Mouse (Mus musculus) brain, adult 2 months (tissue): ENCODE measurements around the gene Pakap.

Experiments used
- DNase-seq: peaks from one replicate; pipeline ENCODE4 v3.0.0; 2011; ENCODE audit warnings: low read depth, low spot score

The Pakap gene

DNA sequence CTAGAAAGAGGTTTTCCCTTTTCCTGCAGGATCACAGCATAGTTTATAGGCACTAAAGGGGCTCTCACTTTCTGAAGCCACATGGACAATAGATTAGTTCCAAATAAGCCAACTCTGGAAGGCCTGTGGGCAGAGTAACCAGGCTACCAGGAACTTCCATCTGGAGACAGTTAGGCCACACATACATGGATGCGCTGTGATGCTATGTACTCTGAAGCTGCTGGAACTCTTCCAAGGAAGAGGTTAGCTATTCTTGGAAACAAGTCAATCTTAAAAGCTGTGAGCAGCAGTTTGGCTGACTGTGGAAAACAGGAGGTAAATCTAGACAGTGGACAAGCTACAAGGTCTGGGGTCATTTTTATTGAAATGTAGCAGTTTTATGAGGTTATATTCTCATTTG is 196.4 kb downstream of the Pakap start:
- peak; percentile 69 for DNase-seq

DNA sequence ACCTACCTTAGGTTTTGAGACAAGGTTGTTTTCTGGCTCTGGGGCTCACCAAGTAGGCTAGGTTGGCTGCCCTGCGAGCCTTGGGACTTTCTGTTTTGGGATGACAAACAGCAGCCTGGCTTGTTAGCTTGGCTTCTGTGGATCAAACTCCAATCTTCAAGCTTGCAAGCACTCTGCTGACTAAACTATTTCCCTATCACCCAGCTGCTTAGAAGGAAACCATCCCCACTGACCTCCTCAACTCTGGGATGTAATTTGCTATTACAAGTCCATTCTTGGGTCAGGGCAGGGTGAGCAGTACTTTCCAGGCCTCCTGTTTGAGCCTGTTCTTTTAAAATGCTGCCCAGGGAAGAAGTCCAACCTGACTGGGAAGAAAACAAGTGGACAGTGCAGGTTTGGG is 196.9 kb downstream of the Pakap start:
- no peak for DNase-seq

DNA sequence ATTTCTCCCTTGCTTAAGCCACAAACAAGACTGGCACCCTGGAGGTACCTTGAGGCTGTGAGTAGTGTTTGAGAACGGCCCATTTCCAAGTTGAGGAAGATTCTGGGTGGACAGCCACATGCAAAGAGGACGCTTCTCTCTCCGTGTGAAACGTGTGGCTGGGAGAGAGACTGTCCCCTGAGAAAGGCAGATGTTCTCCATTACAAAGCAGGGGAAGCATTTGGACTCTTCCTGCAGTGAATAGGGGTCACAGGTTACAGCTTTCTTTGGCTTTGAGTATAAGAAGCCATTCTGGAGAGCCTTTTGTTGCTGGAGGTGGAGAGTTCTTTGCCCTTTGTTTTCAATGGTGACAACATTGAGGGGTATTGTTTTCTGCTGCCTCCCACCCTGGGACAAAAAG is 197.8 kb downstream of the Pakap start:
- peak; percentile 7 for DNase-seq

DNA sequence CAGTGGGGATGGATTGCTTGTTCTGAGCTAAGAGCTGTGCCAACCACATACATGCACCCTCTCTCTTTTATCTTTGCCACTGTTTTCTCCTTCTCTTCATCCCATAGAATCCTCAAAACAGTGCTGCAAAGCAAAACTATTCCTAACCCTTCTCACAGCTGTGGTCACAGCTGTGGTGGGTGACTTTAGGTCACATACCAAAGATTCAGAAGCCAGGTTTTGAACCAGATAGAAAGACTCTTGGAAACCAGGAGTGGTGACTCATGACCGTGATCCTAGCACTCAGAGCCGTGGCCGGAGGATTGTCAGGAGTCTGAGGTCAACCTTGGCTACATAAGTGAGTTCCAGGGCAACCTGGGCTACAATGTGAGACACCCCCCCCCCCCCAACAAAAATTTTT is 201.0 kb downstream of the Pakap start:
- DNase-seq: no peak

DNA sequence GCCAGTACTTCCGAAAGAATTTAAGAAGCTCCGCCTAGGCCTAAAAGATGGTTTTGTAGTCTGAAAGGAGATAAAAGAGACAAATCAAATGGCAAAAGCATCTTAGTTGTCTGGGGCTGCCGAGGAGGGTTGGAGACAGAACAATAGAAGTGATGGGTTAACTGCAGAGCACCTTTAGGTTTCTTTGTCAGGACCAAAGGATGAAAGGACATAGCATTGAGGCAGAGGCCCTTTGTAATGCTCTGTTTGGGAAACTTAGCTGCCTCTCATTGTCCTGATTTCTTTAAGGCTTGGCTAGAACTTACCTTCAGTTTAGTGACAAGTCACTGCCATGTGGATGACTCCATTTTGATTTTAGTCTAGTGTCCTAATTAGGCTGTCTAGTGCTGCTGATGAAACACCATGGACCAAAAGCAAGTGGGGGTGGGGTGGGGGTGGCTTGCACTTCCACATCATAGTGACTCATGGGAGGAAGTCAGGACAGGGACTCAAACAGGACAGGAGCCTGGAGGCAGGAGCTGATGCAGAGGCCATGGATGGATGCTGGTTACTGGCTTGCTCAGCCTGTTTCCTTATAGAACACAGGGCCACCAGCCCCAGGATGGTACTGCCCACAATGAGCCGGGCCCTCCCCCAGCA is 202.3 kb downstream of the Pakap start:
- DNase-seq: peak; percentile 42

DNA sequence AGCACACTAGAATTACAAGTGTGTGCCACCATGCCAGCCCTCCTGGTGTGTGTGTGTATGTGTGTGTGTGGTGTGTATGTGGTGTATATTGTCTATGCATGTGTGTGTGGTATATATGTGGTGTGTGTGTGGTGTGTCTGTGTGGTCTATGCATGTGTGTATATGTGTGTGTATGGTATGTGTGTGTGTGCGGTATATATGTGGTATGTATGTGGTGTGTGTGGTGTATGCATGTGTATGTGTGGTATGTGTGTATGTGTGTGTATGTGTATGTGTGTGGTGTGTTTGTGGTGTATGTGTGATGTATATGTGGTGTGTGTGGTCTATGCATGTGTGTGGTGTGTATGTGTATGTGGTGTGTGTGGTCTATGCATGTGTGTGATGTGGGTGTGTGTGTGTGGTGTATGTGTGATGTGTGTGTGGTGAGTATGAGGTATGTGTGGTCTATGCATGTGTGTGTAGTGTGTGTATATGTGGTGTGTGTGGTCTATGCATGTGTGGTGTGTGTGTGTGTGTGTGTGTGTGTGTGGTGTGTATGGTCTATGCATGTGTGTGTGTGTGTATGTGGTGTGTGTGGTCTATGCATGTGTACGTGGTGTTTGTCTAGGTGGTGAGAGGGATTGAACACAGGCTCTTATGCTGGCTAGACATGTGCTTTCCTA is 203.7 kb downstream of the Pakap start:
- DNase-seq: no peak

DNA sequence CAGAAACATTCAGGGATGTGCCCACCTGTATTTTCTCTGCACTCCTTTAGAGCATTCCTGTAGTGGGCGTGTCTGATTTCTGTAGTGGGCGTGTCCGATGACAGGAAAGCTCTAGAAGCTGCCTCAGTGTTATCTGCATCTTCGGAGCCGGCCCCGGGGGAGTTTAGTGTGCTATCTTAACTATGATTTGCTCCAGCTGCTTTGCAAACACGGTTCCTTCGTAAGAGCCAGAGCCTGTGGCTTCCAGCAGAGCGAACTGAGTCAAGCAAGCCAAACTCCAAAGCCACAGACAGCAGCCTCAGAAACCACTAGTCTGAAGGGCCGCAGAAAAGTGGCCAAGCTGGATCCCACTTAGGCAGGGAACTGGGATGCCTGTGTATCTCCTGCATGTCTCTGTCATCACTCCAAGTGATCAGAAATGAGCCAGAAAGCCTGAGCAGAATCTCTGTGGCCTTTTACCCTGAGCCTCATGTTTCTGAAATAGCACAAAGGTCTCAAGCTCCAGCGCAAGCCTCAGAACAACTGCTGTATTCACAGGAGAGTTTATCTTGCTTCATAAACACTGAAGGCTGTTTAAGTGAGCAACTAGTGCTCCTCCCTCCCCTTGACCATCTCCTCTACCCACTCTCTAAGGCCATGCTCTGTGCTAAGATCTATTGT is 205.0 kb downstream of the Pakap start:
- no peak for DNase-seq

DNA sequence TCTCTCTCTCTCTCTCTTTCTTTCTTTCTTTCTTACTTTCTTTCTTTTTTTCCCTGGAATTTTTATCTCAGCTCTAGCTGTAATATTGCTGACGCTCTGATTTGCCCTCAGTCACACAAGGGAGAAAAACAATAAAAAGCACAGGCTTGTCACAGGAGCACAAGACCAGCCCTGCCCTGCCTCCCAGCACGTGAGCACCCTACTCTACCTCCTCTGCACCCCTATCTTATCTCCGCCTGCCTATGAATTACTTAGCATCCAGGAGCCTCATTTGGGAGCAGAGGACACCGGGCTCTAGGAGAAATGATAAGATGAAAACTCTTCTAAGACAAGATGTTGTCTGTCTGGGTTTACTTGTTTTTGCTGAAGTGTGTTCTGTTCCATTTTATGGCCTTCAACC is 206.5 kb downstream of the Pakap start:
- no peak for DNase-seq

DNA sequence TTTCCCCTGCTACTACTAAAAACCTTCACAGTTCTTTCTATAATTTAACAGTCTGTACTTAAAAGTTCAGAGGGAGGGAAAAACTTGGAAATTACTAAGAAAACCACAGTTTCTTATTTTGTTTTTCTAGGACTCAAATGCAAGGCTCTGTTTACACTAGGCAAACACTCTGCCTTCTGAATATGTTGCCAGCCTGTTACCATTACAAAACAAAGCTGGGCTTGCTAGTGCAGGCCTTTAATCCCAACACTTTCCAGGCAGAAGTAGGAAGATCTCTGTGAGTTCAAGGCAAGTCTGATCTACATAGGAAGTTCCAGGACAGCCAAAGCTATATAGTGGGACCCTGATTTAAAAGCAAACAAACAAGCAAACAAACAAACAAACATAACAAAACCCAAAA is 207.6 kb downstream of the Pakap start:
- DNase-seq: no peak

DNA sequence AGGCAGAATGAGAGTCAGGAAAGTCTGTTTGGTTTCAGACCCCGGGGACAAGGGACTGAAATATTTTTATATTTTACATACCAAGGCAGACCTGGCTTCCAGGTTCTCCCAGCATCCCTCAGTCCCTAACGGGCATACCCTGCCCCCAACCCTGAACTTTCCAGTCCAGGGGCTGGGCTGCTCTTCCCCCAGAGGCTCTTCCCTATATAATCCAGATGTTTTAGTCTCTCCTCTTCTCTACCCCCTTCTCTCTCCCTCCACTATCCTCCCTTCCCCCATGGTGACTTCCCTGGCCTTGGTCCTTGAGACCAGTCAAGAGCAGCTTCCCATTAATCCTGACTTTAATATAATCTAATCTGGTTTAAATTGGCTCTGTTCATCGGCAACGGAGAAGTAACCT is 212.4 kb downstream of the Pakap start:
- no peak for DNase-seq

DNA sequence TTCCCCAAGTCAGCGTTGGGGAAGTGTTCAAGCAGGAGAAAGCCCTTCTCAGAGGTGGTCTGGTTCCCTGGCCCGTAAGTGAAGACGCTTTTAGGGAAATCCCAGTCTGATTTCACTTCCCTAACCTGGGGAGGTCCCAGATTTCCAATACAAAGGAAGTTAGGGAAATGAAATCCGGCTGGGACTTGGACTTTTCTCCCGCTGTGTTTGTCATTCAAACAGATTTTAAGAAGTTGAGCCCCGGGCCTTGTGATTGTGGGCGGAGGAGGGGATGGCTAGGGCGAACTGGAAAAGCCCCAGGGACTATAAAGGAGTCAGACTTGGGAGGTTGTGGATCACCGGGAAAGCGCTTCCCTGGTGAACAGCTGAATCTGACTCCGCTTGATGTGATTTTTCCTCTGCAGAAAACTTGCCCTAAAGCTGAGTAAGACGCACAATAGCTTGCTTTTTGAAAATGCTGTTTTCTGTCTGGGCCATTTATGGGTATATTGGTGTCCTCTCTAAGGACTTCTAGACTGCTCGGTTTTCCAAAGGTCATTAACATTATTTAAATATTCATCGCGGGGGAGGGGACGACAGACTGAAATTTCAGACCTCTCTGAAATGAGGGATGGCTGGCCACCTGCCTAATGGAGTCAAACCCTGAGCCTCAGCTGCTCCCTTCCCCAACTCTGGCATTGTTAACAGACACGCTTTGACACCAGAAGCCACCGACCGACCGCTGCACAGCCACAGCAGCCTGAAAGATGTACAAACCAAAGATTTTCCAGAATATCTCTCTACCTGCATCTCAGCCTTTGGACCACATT is 213.1 kb downstream of the Pakap start:
- DNase-seq: no peak

DNA sequence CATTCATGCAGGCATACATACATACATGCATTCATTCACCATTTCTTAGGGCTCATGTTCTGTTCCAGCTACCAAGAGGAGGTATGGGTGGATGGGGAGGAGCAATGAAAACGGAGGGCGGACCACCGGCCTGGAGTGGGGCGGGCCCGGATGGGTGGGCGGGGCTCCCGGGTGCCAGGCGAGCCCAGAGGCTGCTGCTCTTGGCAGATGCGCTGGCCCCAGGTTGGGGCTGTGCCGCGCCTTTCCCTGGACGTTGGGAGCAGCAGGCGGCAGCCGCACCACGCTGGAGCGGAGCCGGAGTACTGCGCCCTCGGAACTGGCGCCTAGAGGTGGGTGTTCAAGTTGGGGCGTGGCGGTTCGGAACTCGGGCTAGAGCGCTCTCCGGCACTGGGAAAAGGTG is 214.0 kb downstream of the Pakap start:
- DNase-seq: peak; percentile 64

DNA sequence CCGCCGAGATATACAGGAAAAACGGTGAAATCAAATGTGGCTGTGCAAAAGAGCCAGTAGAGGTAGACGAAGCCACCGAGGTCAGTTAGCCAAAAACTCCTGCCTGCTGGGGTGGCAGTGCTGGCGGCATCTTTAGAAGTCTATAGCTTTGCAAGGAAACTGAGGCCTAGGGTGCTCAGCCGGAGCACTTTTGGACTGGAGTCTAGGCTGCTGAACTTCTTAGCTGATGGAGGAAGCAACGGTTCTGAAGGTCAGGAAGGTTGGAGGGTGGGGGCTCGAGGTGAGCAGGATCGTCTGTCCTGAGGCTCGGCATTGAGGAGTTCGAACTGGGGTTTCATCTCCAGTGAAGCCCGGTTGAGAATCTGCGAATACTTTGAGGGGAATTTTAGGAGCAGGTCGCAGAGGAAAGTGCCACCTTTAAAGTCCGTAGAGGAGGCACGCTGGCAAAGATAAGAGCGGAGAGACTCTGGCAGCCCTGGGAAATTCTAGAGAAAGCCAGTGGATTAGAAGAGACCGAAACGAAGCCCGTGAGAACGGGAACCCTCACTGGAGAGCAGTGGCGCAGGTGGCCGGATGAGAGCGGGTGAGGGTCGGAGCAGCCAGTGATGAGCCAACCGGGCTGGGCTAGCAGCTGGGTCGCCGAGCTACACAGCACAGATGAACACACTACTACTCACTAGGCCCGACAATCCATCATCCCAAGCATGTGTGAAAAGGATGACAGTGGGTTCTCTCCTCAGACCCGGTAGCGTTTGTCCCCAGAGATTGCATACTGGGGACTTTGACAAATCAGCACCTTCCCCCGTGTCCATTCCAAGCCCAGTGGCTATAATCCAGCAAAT is 214.8 kb downstream of the Pakap start:
- DNase-seq: no peak

DNA sequence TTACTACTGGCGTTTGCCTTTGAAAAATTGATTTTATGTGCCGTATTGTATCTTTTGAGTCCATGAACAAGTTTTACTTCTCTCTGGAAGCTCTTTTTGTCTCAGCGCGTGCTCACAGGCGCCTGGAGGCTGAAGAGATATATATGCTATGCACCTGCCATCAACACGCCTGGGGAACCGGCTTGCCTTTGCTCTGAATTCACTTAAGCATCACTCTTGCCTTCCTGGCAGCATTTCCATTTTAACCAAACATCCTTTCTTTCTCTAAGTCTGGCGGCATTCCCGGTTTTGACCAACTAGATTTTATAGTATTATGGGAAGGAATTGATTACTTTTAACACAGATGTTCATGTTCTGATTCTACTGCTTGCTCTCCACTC is 215.4 kb downstream of the Pakap start:
- peak; percentile 21 for DNase-seq

DNA sequence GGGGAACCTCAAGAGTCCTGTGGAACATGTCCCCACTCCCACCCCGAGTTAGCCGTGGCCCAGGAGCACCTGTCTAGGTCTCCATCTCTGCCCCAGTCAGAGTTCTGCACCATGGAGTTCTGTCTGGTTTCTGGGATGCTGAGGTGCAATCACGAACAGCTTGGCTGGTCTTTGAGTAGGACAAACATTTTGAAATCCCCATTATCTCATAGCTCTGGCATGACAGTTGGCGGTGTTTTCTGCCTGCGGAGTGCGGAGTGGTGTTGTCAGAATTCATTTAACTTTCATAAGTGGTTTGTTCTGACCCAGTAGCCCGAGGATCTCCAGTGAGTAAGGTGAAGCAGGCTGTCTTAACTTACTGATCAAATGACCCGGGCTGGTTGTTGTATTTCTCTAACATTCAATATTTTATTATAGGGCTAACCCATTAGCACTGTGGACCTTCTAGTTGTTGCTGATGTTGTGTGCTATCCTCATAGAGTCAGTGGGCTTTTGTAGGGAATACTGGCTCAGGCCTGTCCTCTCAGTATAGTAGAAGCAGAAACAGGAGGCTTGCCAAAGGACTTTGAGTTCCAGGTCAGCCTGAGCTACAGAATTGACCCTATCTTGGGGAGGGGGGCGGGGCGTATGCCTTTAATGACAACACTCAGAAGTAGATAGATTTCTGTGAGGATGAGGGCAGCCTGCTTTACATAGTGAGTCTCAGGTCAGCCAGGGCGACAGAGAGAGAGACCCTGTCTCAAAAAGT is 216.0 kb downstream of the Pakap start:
- peak; percentile 15 for DNase-seq

DNA sequence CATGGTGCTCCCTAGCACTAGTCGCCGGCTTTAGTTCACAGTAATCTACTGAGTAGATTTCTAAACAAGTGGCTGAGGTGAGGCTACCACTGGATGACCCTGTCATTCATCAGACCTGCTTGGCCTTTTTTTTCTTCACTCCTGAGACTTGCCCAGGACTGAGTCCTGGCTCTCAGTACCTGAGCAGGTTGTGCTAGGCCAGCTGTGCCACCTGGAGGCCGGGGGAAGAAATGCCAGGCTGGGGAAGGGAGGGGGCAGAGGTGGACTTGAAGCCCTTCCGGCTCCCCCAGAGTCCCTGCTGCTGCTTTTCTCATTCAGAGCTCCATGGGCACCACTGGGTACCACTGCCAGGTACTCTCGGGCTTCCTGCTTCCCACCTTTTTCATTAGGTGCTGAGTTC is 220.7 kb downstream of the Pakap start:
- no peak for DNase-seq

DNA sequence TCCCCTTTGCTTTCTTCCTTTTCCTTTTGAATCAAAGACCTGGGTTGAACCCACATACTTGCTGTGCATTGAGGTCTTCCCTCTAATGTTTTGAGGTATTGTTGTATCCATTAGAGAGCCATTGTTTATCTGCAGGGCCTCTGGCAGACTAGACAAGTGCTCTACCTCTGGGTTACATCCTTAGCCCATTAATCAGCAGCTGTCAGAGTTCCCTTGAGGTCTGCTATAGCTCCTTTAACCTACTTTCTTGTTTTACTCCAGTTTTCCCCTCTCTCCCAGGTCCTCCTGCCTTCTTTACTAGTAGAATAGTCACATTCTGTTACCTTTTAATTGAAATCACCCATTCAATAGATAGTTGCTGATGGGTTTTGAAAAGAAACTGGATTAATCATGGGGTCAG is 221.1 kb downstream of the Pakap start:
- no peak for DNase-seq

DNA sequence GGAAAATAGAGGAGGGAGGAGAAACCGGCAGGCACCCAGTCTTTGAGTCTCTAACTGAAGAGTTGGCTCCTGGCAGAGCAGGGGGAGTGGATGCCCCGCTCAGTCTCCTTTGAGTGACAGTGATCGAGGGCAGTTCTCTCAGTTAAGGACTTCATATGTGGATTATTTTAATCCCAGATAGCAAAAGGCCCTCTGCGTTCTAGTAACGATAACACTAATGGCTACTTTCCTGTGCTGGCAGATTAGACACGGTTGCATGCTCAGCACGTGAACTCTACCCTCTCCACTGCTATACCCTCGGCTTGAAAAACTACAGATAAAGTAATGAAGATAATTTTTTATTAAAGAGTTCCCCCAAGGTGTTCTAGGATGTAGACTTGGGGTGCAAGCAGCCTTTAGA is 226.0 kb downstream of the Pakap start:
- no peak for DNase-seq

DNA sequence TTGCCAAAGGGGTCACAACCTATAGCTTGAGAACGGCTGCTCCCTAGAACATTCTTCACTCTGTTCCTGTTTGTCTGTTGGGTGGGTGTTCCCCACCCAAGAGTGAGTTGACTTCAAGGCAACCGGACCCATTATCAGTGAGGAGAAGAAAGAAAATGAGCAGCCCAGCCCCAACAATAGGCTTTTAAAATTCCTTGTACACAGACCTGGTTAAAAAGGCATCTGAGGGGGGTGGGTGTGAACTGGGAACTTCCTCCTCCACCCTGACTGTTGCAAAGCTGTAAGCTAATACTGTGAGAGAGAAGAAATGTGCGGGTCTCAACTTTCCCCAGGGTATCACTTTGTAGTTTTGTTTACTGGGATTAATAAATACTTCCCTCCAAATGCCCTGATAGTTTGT is 226.6 kb downstream of the Pakap start:
- DNase-seq: no peak

DNA sequence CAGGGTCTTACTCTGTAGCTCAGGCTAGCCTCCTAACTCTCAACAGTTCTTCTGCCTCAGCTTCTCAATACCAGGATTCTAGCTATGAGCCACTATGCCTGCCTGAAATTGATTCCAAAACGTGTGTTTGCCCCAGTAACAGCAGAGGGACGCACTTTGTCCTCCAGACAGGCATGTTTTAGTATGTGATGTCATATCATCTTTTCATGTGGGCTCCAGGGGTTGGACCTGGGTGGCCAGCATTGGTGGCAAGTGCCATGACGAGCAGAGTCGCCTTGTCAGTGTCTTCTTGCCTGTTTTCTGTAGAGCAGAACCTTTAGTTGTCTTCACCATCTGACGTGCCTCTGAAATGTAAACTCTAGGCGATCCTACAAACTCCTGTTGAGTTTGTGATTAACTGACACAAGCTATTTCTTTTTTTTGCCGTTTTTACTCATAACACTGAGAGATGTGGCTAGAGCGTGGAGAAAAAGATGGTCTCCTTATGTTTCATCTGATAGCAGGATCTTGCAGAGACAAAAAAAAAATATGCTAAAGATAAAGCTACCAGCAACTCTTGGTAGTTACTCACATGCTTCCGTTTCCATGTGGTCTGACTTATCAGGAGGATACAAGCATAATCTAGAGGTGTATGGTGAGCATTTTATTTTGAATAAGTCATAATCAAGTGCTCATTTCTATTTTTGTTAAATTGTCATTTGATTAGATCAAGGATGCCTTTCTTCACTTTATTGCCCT is 229.7 kb downstream of the Pakap start:
- DNase-seq: no peak
